Mouse (Mus musculus) urinary bladder, postnatal 14 days (tissue): Measurements from ENCODE around the gene Glod4.

Experiments used
- DNase-seq: peaks from one replicate; pipeline ENCODE4 v3.0.0; 2021; ENCODE audit warnings: low spot score

Gene Glod4

DNA sequence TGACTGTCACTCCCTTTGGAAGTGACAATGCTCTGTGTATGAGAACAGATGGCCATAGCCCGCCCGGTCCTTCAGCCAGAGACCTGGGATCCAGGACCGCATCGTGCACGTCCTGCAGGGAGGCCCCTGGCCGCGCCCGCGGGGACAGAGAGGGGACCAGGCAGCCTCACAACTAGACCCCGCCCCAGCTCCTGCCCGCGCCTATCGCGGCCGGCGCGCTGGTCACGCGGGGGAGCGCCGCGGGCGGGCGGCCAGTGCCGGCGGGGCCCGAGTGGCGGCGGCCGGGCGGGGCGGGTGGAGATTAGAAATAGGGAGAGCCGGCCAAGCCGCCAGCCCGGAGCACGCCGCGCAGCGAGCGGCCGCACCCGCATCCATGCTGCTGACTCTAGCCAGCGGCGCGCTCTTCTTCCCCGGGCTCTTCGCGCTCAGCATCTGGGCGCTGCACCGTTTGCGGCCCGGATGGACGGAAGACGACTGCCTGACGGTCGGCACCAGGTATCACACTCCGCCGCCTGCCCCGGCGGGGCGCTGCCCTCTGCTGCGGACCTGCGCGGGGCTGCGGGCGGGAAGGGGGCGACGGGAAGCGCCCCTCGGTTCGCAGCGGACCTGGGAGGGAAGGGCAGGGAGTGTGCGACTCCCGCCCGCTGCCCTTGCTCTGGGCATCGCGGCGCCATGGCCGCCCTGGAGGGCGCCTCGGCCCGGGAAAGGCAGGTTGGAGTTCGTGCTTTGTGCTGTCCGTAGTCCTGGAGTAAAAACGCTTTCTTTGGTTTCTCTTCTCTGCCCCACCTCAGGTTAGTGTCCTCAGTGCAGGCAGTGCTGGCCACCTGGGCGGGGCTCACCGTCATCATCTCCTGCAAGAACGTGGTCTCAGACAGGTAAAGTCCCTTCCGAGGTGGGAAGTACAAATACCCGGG, 41.5 kb downstream of the Glod4 start:
- peak; percentile 86 for DNase-seq

DNA sequence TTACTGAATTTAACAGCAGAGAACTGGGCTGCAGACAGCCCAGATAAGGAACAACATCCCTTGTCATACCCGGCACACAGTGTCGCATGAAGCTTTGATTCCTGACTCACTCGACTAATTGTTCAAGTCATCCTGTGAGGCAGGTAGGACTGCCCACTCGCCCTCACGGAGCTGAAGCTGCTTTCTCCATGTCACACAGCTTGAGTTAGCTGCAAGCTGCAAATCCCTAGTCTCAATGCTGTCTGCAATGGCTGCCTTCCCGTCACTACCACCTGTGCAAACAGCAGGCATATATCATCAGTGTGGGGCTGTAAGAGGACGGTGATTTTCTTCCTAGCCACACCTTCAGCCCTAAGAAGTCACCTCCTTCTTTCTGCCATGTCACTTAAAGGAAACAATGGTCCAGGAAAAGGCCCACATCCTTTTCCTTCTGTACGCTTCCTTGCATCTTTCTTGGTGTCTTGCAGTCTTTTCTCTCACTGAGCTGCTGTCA, 46.5 kb downstream of the Glod4 start:
- no peak for DNase-seq

DNA sequence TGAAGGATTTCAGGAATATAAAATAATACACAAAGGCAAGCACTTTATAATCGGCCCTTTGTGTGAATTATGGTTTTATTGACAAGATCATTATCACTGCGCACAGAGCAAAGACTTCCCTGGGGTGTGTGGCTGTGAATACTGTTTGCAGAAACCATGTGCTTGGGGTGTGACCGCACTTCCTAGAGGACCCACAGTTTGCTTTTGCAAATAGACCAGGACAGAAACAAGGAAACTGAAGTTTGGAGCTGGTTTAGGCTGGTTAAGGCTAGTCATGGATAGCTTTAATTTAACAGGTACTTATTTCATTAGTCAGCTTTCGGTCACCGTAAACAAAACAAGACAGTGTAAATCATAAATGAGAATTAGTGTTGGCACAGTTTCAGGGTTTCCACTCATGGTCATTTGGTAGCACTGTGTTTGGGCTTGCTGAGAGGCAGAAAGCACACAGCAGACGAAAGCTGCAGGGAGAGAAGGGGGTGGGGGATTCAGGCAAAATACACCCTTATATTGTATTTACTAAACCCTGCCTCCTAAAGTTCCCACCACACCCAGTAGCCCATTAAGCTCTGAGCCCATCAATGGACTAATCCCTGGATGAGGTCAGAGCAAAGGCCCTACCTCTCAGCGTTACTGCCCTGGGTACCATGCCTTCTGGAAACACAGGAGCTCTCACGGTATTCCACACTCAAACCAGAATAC, 47.1 kb downstream of the Glod4 start:
- DNase-seq, result no peak

DNA sequence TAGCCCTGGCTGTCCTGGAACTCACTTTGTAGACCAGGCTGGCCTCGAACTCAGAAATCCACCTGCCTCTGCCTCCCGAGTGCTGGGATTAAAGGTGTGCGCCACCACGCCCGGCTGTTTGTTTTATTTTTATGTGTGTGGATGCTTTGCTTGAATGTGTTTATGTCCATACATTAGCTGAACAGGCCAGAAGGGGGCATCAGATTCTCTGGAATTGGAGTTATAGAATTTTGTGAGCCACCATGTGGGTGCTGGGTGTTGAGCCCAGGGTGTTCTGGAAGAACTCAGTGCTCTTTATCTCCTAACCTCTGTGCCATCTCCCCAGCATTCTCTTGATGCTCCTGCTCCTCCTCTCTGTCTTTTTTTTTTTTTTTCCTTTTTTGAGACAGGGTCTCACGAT, 56.6 kb downstream of the Glod4 start:
- DNase-seq, result no peak

DNA sequence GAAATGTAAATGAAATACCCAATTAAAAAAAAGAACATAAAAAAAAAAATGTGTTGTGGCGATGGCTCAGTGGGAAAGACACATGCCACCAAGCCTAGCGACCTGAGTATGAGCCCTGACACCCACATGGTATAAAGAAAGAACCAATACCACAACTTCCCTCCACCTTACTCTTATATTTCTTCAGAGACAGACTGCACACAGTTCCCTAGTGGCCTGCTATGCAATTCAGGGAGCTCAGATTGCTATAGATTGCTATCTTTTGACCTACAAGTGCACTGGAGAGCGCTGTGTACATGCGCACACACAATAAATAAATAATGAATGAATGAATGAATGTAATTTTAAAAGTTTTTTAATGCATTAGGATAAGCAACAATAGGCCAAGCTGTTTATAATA, 59.8 kb downstream of the Glod4 start:
- no peak for DNase-seq

DNA sequence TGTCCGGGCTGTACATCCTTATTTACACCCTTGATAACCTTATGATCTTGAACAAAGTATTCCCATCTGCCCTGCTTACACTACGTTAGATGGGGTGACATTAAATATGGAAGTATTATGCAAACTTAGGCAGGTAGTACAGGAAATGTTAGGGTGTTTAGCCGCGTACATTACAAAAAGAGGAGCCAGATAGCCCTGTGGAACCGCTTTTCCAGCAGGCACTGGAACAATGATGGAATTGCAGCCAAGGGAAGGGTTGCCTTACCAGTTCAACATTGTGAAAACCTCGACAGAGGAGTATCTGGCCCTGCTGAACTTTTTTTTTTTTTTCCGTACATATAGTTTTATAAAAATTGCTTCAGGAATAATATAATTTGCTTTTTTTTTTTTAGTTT, 63.4 kb downstream of the Glod4 start:
- no peak for DNase-seq

DNA sequence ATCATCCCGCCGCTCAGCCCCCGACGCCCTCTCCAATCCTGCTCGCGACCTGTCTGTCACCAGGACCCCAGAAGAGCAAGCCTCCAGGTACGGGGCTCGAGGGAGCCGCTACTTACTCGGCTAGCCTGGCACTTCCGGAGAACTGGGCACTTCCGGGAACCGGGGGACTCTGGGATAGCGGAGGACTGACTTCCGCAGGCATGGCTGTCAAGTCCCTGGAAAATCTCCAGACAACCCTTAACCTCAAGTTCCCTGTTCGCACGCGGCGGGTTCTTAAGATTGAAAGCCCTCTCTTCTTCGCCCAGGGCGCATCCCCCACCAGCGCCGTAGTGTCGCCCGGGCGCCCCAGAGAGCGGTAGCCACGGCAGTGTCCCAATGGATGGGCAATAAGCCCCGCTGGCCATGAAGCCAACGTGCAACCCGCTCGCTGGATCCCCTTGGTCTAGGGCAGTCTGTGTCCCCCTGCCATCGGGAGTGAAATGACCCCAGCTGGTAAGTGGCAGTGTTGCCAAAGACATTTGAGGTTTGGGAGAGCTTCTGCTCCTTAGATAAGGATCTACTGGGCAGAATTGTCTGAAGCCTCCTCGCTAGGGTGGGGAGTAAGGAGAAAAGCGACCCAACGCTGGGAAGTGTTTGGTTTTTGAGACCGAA, 63.9 kb downstream of the Glod4 start, which contains the start of the genes Vps53 and Fam57a:
Gene Vps53, minus strand, starts transcription at position 153 of the 651 bp plus-strand sequence.
Gene Fam57a, plus strand, starts transcription at position 177 of the 651 bp plus-strand sequence.
- peak; percentile 89 for DNase-seq

DNA sequence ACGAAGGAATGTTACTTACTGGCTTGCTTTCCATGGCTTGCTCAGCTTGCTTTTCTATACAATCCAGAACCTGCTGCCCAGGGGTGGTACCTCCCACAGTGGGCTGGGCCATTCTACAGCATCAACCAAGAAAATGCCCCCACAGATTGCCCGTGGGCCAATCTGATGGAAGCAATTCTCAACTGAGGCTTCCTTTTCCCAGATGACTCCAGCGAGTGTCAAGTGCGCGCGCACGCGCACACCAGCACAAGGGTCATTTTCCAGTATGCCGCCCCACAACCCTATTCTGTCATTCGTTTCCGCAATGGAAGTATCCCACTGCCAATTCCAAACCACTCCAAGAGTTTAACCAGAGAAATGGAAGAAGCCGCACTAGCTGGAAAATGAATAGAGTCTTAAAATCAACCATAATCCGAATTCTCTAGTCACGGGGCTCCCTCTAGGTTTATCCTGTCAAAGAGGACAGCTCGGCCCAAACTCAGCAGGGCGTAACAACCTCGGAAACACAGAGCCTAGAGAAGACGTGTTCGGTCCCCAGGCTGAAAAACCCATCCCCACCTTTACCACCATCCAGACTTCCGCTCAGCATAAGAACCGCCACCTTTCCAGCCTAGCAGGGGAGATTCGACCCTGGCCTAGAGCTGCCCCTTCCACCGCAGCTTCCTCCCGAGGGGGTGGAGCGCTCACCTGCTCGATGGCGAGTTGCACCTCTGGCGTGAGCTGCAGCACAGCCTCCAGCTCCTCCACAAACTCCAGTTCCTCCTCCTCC, 64.6 kb downstream of the Glod4 start:
- DNase-seq, result peak; percentile 25

DNA sequence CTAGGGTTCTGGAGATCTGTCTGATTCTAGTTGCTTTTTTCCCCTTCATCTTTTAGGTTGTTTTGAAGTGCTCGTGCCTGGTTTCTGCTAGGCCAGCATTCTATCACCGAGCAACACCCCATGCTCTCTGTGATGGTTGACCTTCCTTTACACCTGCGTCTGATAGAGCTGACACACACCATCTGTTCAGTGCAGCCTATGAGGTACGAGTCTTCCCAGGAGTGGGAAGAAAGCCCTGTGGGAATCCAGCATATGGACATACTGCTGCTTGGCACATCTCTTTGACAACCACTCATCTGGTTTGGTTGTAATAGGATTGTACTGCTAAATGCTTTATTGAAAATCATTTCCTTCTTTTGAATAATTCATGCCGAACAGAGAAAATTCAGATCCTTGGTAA, 73.3 kb downstream of the Glod4 start:
- no peak for DNase-seq

DNA sequence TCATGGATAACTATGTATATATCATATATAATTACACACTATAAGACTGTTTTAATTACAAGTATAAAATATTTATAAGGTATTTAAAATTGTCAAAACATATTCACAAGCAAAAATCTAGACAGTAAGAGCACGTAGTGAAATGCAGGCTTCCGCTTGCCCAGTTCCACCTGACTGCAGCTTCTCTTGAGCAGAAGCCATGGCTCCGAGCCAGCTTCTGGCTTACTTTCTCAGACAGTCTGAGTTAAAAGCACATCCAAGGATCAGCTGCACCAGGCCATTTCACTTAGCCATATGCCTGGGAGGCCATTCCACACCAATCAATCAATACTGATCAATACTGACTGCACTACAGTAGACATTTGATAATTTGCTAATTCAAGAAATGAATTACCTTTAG, 74.5 kb downstream of the Glod4 start:
- DNase-seq, result peak; percentile 44

DNA sequence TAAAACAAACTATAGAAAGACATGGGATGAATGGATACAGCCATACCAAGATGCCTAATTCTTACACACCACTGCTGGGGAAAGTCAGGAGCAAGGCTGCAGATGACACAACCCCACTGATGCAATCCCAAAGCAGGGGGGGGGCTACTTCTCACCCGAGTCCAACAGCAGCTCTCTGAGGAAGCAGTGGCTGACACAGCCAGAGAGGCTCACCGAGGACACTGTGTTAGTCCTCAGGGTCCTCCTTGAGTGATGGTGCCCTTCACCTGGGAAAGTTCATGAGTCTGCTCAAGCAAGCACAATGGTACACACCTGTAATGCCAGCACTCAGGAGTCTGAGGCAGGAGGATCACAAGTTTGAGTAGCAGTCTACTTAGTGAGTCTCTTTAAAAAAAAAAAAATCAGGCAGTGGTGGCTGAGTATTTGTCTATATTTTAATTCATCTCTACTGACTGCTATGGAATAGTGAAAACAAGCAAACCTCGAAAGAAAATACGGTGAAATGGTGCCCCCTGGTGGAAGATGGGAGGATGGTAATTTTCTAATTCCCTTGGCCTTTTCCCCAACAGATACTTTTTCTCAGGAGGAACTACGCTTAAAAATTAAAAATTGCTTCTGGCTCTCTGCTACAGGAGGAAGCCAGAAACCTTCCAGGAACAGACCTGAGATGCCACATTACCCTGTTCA, 76.3 kb downstream of the Glod4 start:
- DNase-seq, result peak; percentile 72

DNA sequence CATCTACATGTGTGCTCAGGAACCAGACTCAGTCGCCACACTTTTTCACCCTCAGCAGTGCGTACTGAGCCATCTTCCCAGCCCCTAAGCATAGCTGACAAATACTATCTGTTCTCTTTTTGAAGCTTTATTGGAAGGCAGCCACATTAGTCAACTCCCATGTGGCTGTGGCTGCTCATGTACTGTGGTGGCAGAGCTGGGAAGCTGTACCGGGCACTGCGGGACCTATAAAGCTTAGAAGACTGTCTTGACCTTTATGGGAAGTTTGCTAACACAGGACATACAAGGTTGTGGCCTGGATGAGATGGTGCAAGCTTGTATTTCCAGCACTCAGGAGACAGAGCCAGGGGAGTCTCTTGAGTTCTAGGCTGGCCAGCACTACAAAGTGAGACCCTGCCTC, 76.9 kb downstream of the Glod4 start:
- DNase-seq, result no peak

DNA sequence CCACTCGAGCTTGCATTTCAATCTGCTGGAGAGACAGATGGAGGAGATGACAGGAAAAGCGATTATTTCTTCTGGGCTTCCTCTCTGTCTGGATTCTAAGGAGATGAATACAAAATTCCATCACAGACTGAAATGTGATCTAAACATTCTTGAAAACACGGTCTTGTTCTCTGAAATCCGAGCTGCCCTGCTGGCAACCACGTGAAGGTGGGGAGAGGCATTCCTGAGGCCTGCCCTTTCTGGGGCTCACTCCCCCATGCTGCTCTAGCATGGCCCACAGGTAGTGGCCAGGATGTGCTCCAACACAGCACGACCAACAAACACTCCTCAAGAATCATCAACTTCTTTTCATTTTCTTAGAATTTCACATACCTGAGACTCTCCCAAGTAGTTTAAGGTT, 83.3 kb downstream of the Glod4 start:
- DNase-seq, result no peak

DNA sequence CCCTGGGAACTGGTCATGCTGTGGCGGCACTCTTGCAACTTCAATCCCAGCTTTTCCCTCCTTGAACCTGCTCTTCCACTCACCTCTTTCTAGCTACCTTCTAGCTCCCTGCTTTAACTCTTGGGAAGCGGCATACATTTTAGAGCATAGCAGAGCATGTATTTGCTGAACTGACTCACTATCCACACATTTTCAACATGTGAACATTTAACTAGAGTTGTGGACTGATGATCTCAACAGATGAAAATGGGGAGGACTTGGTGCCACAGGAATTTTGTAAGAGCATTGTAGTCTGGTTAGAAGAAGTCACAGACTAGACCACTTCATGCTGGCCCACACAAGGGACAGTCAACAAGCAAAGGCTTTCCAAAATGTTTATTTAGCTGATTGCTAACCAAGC, 85.2 kb downstream of the Glod4 start:
- DNase-seq, result no peak

DNA sequence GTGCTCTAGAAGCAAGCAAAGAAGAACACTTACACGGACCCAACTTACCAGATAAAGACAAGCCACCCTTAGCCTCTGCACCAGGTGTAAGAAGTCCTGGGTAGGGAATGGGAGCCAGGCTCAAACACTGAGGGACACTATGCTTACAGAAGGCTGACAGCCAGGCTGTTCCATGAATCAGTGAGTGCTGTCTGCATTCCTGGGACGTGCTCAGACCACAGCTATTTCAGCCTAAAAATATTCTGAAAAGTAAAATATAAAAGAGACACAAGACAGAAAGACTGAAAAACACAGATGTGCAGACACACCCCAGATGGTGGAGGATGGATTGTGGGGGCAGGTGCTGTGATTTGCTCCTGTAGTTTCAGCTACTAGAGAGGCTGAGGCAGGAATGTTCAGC, 88.7 kb downstream of the Glod4 start:
- DNase-seq, result no peak

DNA sequence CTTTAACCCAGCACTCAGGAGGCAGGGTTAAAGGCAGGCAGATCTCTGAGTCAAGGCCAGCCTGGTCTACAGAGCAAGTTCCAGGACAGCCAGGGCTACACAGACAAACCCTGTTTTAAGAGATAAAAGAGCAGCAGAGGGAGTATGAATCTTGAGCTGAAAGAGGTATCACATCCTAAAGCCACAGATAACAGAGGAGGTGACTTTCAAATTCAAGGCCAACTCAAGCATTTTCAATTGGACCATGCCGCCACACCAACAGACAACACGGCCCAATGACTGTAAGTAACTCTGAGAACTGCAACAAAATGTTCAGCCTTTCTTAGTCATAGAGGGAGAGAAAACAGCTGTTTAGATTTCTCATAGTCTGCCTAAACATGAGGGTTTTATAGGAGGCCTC, 89.3 kb downstream of the Glod4 start:
- DNase-seq, result no peak

DNA sequence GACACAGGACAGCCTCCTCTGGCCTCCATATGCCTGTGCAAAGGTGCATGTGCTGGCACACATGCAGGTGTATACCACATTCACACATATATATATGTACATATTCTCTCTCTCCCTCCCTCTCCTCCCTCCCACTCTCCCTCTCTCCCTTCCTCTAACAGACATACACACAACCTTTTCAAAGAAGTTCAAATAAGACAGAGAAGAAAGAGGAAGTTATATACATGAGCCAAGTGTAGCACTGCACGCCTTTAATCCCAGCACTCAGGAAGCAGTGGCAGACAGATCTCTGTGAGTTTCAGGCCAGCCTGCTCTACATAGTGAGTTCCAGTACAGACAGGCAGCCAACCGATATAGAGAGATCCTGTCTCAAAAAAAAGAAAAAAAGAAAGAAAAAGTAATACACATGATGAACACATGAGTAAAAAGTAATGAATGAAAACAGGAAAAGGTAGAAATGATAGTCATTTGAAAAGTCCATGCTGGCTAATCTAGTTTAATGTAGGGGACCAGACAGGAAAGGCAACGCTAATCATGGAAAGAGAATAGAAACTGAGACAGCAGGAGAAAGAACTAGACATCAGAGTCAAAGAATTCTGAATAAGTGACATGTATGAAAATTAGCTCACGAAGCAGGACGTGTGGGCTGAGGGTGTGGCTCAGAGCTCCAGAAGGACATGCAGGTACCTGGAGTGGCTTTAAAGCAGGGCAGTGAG, 90.1 kb downstream of the Glod4 start:
- no peak for DNase-seq

DNA sequence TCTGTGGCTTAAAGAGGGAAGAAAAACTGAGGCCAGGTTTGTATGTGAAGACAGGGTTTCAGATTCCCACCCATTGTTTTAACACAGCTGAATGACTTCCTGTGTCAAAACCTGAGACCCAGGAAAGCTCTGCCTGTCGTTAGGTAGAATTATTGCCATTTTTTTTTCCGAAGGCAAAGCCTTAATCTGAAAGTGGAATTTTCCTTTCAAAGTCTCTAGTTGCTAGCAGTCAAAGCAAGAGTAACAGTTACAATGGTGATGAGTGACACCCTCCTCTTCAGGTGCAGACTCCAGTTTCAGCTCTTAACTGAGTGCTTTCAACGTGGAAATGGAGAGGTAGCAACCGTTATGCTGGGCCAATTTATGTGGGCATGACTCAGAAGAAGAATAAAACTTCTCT, 92.5 kb downstream of the Glod4 start:
- no peak for DNase-seq

DNA sequence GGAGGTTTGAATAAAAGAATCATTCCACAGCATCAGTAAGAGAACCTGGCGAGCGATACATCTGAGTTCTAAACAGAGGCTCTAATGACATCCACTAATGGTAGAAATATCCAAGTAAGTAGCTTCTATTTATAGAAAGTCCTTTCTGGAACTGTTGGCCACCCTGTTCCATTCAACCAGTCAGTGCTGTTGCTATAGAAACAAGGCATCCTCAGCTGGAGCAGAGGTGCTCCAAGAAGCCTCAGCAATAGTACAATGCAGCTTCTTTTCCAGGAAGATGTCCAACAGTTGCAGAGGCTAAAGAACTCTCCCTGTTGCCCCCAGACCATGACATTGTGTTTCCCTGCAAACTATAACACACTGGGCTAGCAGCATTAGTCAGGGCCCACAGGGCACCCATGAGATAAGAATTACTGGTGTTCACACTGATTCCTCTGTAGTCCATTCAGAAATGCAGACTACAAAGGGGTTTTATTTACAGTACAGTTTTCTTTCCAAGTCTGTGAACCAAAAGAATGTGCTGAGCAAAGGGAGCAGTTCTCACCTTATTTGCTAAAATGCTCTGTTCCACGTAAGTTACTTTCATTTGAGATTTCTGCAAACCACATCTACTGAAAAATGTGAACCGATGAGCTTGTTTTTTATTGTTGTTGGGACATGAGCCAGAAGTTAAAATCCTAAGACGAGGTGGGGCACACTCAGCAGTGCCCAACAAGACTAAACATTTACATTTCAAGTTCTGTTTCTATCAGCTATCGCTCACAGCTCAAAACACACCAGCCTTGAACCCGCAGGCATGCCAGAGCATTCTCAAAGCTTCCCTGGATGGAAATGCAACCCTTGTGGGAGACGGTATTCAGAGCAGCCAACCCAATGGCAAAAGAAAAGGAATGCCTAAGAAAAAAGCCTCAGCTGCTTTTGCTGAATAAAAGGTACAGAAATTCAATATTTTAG, 95.2 kb downstream of the Glod4 start:
- DNase-seq, result no peak
